Mouse (Mus musculus): ENCODE results near the gene Tmem189.

The Tmem189 gene

DNA sequence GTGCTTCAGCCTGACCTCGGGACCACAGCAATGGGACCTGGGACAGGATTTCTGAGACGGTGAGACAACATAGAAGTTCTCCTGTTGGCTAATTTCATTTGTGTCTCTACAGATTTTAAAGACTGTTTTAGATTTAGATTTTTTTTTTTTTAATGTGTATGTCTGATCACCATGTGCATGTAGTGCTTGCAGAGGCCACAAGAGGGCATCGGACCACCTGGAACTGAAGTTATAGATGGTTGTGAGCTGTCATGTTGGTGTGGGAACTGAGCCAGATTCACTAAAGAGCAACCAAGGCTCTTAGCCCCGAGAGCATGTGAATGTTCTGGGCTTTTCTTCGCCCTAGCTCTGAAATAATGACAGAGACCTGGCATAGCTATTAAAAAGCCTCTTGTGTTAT, 9.0 kb downstream of the Tmem189 start:
- DNase-seq (ENCODE audit: low spot score), result no peak

DNA sequence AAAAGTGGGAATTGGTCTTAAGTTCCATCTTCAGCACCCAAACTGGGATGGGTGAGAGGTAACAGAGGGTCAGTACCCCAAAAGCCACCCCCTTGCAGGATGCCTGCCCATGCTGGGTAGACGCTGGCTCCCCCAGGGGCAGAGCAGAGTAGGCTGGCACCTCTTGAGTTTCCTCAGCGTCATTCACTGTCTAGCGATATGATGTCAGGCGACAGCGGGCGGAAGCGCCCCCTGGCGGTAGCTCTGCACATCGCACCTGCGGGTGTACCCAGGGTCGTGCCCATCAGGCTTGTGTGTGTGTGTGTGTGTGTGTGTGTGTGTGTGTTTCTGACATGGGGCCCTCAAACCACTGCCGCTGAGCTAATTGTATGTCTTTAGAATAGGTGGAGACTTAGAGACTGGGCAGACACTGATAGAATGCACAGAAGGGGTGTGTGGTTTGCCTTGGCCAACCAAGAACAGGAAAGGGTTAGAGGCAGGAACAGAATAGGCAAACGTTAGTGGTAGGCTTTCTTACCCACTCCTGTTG, 9.7 kb downstream of the Tmem189 start:
- peak; percentile 82 for DNase-seq (ENCODE audit: low spot score)

DNA sequence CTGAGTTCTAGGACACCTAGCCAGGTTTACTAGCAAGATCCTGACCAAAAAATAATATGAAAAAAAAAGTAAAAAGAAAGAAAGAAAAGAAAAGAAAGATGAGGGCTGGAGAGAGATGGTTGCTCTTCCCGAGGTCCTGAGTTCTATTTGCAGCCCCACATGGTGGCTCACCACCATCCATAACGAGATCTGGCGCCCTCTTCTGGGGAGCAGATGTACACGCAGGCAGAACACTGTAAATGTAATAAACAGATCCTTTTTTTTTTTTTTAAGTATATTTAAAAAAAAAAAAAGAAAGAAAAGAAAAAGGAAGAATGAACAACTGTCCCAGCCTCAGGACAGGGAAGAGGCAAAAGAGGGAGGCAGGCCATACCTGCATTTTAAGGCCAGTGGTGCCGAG, 11.0 kb downstream of the Tmem189 start:
- no peak for DNase-seq (ENCODE audit: low spot score)

DNA sequence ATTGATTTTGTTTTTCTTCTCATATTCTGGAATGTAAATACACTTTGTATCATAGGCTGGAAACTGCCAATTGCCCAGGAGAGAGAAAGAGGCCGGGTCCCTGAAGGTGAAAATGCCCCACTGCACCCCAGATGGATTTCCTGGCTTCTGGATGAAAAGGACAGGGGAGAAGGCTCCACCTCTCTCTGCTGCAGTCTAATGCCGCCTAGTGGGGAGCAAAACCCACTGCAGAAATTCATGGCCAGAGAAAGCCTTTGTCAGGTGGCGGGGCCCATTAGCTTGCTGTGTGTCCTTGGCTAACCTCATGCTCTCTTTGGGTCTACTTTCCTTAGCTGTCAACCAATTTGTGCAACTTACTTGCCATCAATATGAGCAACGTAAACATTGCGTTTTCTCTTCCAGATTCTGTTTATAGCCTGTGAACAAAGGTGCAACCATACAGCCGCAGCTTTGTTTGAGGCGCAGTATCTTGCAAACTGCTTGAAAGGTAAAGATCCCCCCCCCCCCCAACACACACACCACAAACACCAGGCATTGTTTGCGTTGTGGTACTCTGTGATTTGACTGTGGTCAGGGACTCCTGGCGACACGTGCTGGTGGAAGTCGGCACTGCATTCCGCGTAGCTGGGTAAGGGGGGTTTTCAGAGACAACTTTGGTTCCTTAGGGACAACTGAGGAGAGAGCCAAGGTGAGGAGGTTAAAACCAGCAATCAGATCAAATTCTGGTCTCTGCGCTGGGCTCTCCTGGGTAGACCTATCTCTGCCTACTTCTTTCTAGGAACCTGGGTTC, 14.3 kb downstream of the Tmem189 start:
- no peak for DNase-seq (ENCODE audit: low spot score)

DNA sequence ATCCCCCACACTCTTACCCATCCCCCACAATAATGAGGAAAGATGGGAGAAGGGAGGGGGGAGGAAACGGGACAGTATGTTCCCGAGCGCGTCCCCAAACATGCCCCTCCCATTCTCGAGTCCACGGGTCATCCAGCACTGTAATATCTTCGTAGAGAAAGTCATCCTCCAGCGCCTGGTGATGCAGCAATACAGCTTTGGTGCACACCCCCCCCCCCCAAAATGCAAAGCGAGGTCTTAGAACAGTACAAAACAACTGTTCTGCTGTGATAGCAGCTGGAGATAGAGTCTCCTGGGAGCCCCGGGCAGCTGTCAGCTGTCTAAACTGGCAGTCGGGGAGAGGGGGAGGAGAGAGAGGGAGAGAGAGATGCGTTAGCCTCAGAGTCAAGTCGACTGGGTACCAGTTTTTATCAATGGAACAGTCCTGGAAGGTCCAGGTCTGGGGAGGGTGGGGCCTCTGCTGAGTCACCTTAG, 17.4 kb downstream of the Tmem189 start:
- DNase-seq (ENCODE audit: low spot score), result no peak

DNA sequence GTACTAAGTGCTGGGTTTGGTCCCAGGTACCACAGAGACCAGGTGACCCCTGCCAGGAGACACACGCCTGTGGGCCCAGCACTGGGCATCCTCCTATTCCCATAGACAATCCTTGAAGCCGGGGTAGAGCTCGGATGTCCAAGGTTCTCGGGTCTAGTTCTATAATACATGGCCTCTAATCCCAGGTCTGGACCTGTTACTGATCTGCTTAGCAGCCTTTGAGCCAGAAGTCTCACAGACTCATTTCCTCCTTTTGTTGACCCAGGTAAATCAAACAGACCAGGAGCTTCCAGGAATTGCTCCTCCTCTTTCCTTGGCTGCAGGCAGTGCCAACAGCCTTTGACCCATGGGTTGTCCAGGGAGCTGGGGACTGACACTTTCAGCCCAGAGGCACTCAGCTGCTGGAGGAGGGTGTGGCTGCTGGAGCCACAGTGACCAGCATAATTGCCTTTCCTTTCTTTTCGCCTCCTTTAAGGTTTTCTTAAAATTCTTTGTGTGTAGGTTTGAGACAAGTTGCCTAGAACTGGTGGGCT, 18.5 kb downstream of the Tmem189 start:
- DNase-seq (ENCODE audit: low spot score), result no peak

DNA sequence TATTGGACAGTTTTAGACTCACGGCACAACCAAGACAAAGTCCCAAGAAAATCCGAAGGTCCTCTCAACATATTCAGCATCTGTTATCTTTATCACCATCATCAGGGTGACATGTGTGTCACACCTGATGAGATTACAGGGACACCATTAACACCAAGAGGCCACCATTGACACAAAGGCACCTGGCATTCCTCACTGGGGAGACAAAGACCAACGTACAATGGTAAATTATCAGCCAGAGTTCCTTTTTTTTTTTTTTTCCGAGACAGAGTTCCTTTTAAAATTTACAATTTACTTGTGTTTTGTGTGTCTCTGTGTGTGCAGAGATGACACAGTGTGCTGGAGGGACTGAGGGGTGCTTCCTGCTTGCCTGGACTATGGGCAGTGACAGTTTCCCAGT, 20.2 kb downstream of the Tmem189 start:
- DNase-seq (ENCODE audit: low spot score), result no peak

DNA sequence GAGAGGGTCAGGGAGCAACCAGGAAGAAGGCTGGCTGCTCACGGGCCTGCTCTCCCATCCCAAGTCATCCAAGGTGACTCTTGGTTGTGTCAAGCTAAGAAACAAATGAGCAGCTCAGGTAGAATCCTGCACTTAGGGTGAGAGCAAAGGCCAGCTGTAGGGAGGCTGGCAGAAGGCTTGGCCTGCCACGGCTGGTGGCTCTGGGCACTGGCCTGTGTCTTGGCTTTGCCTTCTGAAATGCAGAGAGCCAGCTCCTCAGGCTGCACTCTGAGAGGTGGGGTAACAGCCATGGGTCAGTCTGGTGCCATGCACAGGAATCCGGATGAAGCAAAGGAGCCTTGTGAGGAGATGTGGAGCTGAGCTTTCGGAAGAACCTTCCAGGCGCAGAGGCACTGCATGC, 21.2 kb downstream of the Tmem189 start:
- no peak for DNase-seq (ENCODE audit: low spot score)

DNA sequence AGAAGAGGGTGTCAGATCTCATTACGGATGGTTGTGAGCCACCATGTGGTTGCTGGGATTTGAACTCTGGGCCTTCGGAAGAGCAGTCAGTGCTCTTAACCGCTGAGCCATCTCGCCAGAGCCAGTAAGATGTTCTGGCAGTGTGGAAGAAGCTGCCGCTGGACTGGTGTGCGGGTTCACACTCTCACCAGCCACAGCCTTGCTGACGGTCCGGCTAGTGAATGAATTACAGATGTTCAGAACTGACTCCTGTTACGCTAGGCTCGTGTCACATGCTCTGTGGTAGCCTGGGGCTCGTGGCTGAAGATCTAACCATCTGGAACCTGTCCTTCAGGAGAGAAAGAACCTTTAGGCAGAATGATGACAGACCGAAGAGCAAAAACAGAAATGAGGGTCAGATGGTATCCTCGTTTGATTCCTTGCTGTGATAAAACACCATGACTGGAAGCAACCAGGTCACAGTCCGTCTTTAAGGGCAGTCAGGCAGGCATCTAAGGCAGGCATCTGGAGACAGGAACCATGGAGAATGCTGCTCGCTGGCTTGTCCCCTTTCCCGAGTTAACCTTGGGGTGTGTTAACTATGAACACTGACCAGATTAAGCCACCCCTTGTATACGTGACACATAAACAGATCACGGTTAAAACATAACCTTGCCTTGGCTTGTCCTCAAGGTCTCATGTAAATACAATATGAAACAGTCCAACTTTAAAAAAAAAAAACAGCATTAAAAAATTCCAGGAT, 23.5 kb downstream of the Tmem189 start:
- DNase-seq (ENCODE audit: low spot score), result no peak

DNA sequence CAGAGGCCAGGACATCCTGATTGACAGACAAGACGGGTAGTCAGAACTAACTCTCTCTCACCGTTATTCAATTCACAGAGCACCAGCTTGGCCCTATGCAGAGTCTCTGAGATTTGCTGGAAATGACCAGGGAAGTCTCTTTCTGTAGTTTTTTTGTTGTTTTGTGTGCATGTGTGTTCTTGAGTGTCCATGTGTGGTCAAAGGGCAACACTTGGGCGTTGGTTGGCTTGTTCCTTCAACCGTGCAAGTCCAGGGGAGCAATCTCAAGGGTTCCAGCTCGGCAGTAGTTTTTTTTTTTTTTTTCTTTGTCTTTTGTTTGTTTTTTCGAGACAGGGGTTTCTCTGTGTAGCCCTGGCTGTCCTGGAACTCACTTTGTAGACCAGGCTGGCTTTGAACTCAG, 26.9 kb downstream of the Tmem189 start:
- DNase-seq (ENCODE audit: low spot score), result no peak

DNA sequence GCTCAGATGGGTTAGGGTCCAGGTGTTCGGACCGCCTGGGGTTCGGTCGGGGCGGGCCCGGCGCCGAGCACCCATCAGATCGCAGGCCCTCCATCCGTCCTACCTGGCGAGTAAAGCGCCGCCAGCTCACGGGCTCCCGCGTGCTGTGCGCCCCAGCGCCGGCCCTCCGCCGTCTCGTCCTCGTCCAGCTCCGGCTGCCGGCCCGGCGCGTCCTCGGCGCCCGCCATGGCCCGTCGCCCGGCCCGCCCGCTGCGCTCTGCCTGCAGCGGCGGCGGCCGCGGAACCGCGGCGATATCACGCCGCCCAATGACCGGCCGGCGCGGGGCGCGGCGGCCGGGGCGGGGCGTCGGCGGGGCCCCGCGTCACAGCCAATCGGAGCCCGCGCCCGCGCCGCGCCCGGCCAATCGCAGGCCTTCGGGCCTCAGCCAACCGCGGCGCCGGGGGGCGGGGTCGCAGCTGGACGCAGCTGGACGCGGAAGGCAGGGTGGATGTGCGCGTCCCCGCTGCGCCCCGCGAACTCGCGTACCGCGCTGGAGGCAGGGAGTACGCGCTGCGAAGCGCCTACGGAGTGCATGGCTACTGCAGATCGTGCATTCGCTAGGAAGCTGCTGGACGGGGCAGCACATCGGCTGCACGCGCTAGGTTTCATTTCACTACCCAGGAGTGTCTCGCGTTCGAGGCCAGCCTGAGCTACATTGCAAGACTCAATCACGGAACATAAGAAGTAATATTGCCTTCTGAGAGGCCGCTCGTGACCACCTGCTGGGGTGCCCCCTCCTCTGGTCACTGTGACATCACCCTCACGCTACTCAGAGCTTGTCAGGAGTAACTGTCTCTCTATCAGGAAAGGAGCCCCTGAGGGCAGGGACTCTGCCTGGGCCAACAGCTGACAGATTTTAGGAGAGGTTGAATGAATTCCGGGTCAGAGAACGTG, 28.1 kb downstream of the Tmem189 start, which contains the start of gene Gm20431:
Gene Gm20431 (minus strand): TSS at position 227 of the 934 bp plus-strand sequence.
- peak; percentile 94 for DNase-seq (ENCODE audit: low spot score)

DNA sequence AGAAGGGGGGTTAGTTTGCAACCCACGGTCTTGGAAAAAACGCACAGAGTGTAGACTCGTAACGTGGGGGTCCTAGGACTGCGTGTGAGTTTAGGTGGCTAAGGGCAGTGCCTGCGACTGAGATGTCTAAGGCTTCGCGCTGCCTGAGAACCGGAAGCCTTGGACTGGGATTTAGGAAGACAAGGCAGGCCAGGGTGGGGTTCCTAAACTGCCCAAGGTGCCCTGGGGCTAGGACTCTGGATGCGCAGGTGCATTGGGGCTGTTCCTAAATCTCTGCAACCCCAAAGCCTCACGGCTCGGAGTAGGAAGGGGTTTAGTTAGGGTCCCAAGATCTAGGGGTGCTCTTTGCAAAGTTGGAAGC, 29.0 kb downstream of the Tmem189 start:
- DNase-seq (ENCODE audit: low spot score), result peak; percentile 18

DNA sequence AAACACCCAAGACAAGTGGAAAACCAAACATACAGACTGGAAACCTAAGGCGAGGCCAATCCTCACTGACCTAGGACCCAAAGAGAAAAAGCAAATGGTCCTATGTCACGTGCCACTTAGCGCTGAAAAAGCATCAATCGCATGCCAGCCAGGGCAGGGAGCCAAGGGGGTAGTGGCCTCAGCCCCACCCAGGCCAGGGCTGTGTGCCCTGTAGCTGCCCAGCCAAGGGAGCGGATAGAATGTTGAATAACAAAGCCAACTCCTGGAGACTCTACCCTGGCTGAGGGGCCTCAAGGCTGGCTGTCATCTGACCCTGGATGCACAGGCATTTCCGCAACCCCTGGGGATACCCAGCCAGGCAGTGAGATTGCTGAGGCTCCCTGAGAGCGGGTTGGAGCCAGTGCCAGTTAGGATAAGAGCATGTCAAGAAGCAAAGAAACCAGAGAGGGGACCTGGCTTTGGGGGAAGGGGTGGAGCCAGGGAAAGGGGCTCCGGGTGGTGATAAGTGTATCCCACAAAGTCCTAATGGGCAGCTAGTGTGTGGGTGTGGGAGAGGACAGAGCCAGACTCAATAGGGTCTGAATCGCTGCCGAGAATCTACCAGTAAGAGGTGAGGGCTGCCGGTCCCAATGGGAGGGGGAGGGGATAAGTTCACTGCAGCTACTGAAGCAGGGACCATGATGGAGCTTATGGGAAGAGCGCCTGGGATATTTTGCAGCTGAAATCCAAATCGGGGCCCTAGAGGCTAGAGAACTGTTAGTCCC, 29.6 kb downstream of the Tmem189 start:
- peak; percentile 91 for DNase-seq (ENCODE audit: low spot score)

DNA sequence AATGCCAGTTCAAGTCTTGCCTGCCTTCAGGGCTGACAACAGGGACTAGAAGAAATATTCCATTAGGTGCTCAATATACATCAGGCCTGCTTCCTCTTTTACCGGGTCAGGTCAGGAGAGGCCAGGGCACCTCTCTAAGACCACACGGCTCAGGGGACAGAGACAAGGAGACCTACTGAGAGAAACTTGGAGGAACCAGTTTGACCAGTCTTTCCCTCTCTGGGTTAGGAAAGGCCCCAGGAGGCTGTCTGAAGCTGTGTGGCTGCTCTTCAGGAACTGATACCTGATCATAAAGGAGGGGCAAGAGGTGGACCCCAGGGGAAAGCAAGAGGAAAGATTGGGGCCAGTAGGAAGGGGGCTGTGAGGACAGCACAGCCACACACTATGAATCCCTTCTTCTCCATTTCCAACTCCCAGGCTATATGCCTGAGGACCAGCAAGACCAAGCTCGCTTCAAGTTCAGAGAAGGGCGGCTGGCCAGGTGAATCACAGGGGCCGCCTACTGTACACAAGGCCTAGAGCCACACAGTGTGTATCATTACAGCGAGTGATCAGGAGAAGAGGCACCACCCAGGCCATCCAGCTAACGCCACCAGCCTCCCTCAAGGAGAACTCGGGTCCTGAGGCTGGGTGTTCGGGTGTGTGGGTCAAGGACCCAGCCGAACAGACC, 30.3 kb downstream of the Tmem189 start:
- DNase-seq (ENCODE audit: low spot score), result peak; percentile 78

DNA sequence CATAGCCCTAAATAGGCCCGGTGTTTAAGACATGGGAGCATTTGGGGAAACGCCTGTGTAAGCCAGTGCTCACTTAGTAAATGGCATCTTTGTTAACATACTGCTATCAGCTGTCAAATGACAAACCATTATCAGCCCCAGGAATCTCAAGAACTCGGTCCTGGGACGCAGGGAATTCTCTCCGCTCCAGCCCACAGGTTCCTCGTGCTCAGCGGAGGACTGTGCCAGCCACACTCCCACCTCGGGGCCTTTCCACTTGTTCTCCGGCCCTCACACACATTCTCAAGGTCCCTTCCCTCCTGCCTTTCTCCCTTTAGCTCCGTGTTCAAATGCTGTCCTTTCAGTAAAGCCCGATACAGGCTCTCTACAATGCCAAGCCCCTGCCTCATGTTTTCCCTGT, 30.9 kb downstream of the Tmem189 start:
- DNase-seq (ENCODE audit: low spot score), result no peak

DNA sequence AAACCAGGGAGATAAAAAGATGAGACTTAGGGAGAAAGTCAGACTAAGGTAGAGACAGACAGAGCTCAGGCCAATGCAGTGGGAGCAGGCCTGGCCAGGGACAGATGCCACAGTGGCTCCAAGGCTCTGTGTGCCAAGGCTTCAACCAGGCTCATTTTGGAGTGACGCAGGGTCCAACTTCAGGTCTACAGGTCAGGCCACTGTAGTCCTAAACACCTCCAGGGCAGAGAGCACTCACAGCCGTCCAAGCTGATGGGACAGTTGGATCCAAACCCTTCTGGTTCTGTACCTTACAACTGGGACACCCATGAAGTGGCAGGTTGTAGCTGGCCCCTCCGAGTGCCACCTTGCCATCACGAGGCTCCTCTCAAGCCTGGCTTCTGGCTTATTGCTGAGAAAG, 31.6 kb downstream of the Tmem189 start:
- no peak for DNase-seq (ENCODE audit: low spot score)

DNA sequence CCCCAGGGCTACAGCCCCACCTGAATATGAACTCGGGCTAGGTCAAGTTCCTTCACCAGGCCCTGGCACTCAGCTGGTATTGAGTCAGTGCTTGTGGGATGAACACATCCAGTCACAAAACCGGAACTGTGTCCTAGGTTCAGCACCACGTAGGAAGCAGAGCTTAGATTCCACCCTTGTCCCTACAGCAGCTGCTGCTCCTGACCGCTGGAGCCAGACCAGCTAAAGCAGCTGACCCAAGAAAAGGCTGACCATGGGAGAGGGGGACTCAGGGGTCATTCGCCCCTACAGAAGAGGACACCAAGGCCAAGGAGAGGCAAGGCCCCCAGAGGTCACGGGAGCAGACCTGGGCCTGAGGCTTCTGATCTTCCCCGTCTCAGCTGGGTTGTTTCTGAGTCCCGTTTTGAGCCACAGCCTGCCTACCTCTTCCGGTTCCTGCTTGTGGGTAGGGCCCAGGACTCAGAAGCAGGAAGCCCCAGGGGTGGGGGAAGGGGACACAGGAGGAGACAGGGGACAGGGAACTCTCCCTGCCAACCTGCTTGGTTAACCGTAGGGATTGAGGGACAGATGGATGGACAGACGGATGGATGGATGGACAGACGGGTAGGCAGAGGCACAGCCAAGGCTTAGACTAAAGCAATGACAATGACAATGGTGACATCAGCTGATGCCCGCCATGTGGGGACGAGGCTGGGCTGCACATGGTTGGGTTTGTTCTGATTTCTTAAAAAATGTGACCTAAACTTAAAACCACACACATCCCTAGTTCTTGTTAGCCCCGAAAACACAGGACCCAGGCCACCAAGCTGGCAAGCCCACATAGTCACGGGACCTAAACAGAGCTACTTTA, 32.8 kb downstream of the Tmem189 start:
- DNase-seq (ENCODE audit: low spot score), result peak; percentile 69

DNA sequence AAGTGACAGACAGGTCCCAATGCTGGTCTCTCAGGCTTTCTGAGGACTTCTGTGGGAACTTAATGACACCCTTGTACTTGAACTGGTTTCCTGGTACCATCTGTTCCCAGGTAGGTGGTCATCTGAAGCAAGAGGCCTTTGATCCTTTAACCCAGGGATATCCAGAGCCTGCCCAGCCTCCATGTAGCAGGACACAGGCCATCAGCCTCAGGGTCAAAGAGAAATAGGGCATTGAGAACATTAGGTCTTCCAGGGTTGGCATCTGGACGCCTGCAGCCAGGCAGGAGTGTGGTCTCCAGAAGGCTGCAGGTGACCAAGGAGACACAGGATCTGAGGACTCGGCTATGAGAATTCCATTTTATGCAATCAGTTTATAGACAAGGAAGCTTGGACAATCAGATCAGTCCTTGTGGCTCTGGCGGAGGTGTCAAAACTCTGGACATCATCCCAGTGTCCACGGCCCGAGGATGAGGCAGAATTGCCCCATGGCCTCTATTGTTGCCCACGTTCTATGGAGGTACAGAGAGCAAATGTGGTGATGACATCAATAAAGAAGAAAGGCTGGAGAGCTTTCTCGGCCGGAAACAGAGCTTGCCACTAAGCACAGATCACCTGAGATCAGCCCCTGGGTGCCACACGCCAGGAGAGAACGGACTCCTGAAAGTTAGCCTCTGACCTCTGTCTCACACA, 34.6 kb downstream of the Tmem189 start:
- no peak for DNase-seq (ENCODE audit: low spot score)

DNA sequence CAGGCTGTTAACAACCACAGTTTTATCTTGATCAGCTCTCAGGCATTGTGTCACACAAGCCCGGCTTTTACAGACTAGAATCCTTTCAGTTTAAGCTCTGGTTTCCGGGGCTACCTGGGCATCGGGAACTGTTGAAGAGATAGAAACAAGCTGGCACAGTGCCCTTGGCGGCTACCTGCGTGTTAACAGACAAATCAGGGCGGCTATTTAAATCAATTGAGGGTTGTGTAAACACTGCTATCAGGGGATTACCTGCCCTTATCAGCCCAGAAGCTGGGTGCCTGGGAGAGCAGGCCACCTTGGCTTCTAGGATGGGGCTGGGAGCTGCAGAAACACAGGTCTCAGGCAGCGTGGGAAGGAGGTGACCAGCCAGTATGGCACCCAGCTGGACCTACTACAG, 36.9 kb downstream of the Tmem189 start:
- DNase-seq (ENCODE audit: low spot score), result no peak

Data from lung, postnatal 25 days (tissue).